Mouse (Mus musculus): ENCODE measurements around the gene Fam198b.
A peak's percentile ranks its signal among the peaks of the same experiment; 100 is the strongest.

The Fam198b gene

GRCm38 (mm10) chr3:79989250-79989649 is 104.9 kb downstream of the Fam198b start:
- DNase-seq, result peak; percentile 55

- peak; percentile 37 for DNase-seq
Measured at GRCm38 (mm10) chr3:79989911-79990310, 105.6 kb downstream of the Fam198b start.

- DNase-seq, result no peak
Measured at GRCm38 (mm10) chr3:79990480-79990879, 106.1 kb downstream of the Fam198b start.

- no peak for DNase-seq
Measured at GRCm38 (mm10) chr3:79994029-79994539, 109.8 kb downstream of the Fam198b start.

GRCm38 (mm10) chr3:79995726-79996125 is 111.4 kb downstream of the Fam198b start:
- no peak for DNase-seq

All from embryo, embryonic 11 days (tissue).